Mouse (Mus musculus): ENCODE data around the gene Ednrb.

- TF ChIP-seq CTCF (IDR thresholded peaks at IDR 0.05; ENCODE audit: insufficient read depth, low read depth, low read length) (no peak), POLR2A (IDR thresholded peaks at IDR 0.05; ENCODE audit: insufficient read depth, low read depth, low read length) (0 out of 2 replicates have a peak, but pooled peaks have one; percentile 21)
These were observed 716 bp downstream of the Ednrb start for GRCm38 (mm10) chr14:103843371-103844001.
